Mouse (Mus musculus): ENCODE data around the gene Taok3.

Taok3 gene

GRCm38 (mm10) chr5:117303691-117304579 is 184.0 kb downstream of the Taok3 start:
- no peak for DNase-seq

- peak; percentile 86 to 93 for DNase-seq
Measured at GRCm38 (mm10) chr5:117304947-117305346, 185.0 kb downstream of the Taok3 start.

- DNase-seq: no peak
Measured at GRCm38 (mm10) chr5:117305754-117306153, 185.8 kb downstream of the Taok3 start.

GRCm38 (mm10) chr5:117306826-117307225 is 186.9 kb downstream of the Taok3 start:
- DNase-seq: no peak

- DNase-seq: peak; percentile 52 to 76
Measured at GRCm38 (mm10) chr5:117307699-117308098, 187.8 kb downstream of the Taok3 start.

GRCm38 (mm10) chr5:117313420-117313819 is 193.5 kb downstream of the Taok3 start:
- no peak for DNase-seq

- DNase-seq: no peak
Measured at GRCm38 (mm10) chr5:117313909-117314308, 194.0 kb downstream of the Taok3 start.

- DNase-seq: peak in 1 of 2 experiments; percentile 17
Measured at GRCm38 (mm10) chr5:117314587-117315428, 194.9 kb downstream of the Taok3 start.

- DNase-seq: peak; percentile 51 to 62
Measured at GRCm38 (mm10) chr5:117318741-117319629, 199.1 kb downstream of the Taok3 start, which contains the start of gene Vsig10. Gene Vsig10, plus strand, starts transcription at chr5:117319083.

GRCm38 (mm10) chr5:117323751-117324150 is 203.8 kb downstream of the Taok3 start:
- DNase-seq: no peak

All from cerebellum, postnatal 14 days (tissue).